Mouse (Mus musculus) heart, adult 10 weeks (tissue): ENCODE measurements around the gene Mpzl2. TPM values are rescaled to one million over a fixed set of nuclear protein-coding genes. Genes with fewer than 3 reads are reported as not detected.

Experiments used
- polyA plus RNA-seq: library from polyadenylated mRNA; stranded (reverse); fragments of 350-450 nt; fragmentation: Illumina TruSeq; extraction: RNeasy Lipid Tissue Mini Kit (QIAGEN cat#74804); gene quantifications from one replicate; pipeline ENCODE4 v1.2.3, GENCODE M21; 2014; ENCODE audit warnings: low read depth, low replicate concordance

Gene Mpzl2
- polyA plus RNA-seq = 0.63 TPM

DNA sequence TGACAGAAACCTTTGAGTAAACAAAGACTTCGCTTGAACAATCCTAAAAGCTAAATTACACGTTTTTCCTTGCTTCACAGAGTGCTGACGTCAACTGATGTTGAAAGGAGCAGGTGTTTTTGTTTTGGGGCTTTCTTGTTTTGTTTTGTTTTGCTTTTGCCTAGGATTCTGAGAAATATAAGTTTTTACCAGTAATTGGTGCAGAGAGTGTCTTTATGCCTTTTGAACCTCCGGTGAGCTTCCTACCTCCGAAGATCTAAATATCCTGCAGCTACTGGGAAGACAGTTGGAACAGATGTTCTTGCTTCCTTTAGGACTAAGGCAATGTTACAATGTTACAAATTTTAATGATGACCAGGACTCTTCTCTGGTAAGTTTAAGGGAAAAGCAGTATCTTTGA lies at the start of gene Mpzl2:
Gene Mpzl2 (plus strand): TSS at position 301 of the 400 bp plus-strand sequence.

DNA sequence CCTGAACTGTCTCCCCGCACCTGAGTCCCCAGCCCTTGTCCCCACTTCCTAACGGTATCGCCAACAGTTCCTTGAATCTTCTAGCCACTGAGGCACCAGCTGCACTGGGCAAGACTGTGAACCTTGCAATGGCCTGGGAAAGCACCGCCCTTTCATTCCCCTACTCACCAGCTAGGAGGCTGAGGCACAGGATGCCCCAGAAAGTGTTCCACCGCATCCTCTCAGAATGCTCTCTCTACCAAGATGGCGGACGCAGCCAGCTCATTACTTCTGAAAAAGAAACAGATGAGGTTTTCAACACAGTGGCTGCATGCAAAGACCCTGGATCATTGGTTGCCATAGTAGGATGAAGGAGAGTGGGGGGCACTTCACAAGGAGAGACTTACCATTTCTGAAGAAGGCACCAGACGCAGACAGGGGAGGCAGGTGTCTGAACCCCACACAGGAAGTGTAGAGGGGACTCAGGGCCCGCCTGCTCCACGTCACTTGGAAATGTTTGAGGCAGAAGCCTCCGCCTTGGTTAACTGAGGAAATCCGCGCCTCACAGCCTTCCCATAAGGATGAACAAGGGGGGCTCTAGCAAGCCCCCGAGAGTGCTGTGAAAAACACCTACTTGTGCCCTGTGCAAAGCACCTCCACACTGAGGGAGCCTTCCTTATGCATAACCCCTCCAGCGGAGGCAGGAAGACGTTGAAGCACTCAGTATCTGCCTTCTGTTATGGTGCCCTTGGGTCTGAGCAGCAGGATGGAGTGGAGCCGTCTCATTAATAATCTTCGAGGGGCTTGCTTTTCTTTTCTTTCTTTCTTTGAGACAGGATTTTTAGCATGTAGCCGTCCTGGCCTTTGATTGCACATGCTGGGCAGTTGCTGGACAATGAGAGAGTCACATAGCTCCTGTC lies 30.2 kb upstream of the Mpzl2 start, which contains the start of gene Cd3e:
Gene Cd3e (minus strand): TSS at position 448 of the 899 bp plus-strand sequence.

DNA sequence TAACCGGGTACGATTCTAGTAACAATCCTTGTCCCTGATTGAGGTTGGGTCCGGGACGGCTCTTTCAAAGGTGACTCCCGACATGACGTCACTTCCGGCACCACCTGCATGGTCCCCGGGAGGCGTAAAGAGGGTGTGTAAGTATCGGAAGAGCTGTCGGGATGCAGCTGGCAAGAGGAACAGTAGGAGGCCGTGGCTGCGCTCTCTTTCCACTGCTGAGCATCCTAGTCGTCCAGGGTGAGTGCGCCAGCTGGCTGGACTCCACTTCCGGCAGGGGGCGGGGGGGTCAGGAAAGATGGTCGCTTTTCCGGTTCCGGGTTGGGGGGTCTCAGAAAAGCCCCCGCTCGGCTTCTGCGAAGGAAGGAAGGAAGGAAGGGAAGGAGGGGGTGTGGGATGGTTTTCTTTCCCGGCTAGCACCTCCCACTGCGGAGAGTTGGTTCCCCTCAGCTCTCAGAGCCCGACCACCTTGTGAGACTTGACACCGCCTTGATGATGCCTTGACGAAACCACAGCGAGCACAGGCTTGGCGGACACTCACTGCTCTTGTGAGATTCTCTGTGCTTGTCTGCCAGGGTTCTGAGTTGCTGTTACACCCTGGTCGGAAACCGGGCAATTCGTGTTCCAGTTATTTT lies 15.6 kb downstream of the Mpzl2 start, which contains the start of gene Mpzl3:
Gene Mpzl3 (plus strand): TSS at position 105 of the 632 bp plus-strand sequence.

DNA sequence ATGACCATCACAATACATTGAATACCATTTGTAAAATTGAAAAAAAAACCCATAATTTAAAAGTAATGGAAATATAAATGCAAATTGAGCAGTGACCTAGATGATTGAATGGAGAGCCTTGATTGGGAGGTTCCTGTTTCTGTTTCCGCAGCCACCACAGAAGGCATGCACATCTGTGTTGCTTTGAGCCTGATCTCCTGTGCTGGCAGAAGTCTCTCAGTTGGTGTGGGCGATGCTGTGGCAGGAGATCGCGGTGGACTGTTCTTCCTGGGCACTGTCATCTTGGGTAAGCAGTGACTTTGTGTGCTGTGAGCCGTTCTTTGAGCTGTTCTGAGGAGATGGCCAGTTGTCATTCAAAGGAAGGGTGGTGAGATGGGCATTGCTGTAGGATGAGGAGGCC lies 39.4 kb downstream of the Mpzl2 start, which contains the start of gene Jaml:
Gene Jaml (plus strand): TSS at position 173 of the 400 bp plus-strand sequence.

Other genes starting within 250 kb of the Mpzl2 start
- 10.4 TPM for gene Tmem25, start 240.5 kb upstream of the Mpzl2 start, polyA plus RNA-seq
- gene Ttc36, start 236.7 kb upstream of the Mpzl2 start, polyA plus RNA-seq = not detected
- 13.0 TPM for gene Kmt2a, start 158.5 kb upstream of the Mpzl2 start, polyA plus RNA-seq
- 2,238 TPM for gene Atp5l, start 119.1 kb upstream of the Mpzl2 start, polyA plus RNA-seq
- 25.2 TPM for gene Ube4a, start 74.2 kb upstream of the Mpzl2 start, polyA plus RNA-seq
- not detected for gene Cd3g, start 59.4 kb upstream of the Mpzl2 start, polyA plus RNA-seq
- gene Cd3d, start 58.0 kb upstream of the Mpzl2 start, polyA plus RNA-seq = 0.29 TPM
- gene Cd3e, start 30.2 kb upstream of the Mpzl2 start, polyA plus RNA-seq = not detected
- 2.0 TPM for gene Mpzl3, start 15.4 kb downstream of the Mpzl2 start, polyA plus RNA-seq
- gene Jaml, start 39.4 kb downstream of the Mpzl2 start, polyA plus RNA-seq = 0.42 TPM
- gene Scn2b, start 78.0 kb downstream of the Mpzl2 start, polyA plus RNA-seq = 0.24 TPM
- 13.2 TPM for gene Scn4b, start 98.6 kb downstream of the Mpzl2 start, polyA plus RNA-seq
- not detected for gene BC049352, start 142.2 kb downstream of the Mpzl2 start, polyA plus RNA-seq
- gene Tmprss4, start 164.3 kb downstream of the Mpzl2 start, polyA plus RNA-seq = not detected
- 2.6 TPM for gene Il10ra, start 229.3 kb downstream of the Mpzl2 start, polyA plus RNA-seq